Mouse (Mus musculus) Patski (cell line): ENCODE results near the gene Ccdc169. TPM values are rescaled to one million over a fixed set of nuclear protein-coding genes. Genes with fewer than 3 reads are reported as not detected.

ENCODE experiments used
- ATAC-seq: fragments of 100-300 bp; one replicate; pipeline ENCODE4 v1.8.0; 2021
- CTCF ChIA-PET: fragments of 350-600 bp; sonication (Branson Sonifier 250); formaldehyde crosslinking; loops from one replicate; lab custom pipeline; 2022; ENCODE audit warnings: inconsistent platforms; lab: Charles Lee
- POLR2A ChIA-PET: fragments of 350-600 bp; sonication (Branson Sonifier 250); formaldehyde crosslinking; loops from one replicate; lab custom pipeline; 2022; ENCODE audit warnings: antibody characterized with exemption, inconsistent platforms; lab: Charles Lee
- DNase-seq: peaks from one replicate; pipeline ENCODE4 v3.0.0-alpha.2; 2011; ENCODE audit warnings: low read depth, low spot score
- H3K27me3 ChIP-seq: fragments of 371-371 bp; one replicate; pipeline ENCODE4 v1.5.1; 2021
- CTCF ChIP-seq: fragments of 100-300 bp; IDR thresholded peaks from one replicate; pipeline ENCODE4 v1.5.1; 2021
- in situ Hi-C: fragments of 300-500 bp; cut with MboI; formaldehyde crosslinking; loops from 3 replicates; pipeline ENCODE4 v1.11.1; 2018; ENCODE audit warnings: low pct_unique_long_range_greater_than_20kb, mixed read lengths
- polyA plus RNA-seq: library from polyadenylated mRNA; unstranded; gene quantifications from one replicate; pipeline ENCODE4 v1.2.3, GENCODE M21; 2021

Gene Ccdc169
- polyA plus RNA-seq, 1 experiment from 2014 or later = 0.10 TPM

DNA sequence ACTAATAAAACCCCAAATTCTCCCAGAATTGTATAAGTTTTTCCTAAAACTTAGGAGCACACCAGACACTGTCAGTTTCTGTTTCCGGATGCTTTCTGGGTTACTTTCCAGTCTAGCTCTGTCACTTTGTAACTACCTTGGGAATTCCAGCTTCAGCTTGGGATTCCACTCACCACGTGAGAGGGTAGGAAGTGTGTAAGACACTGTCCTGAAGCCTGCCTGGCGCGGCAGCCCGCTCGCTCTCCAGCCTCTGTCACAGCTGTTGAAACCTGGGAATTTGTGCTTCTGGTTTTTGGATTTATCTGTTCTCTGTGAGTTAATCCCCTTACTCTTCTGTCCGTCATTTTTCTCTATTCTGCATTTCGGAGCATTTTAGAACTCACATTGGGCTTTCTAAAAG, 21.1 kb upstream of the Ccdc169 start:
- H3K27me3 ChIP-seq = no peaks in the 10 kb centered on the region
- ATAC-seq (no peak), DNase-seq (peak; percentile 50)
- POLR2A ChIA-PET = interaction anchor here (0.8 kb wide), 1 partner anchor 573 kb away, joined by 4 read pairs; no protein-coding TSS in a partner anchor
- in situ Hi-C loops = no loop called here
- CTCF ChIA-PET = interaction anchor here (1.0 to 7.6 kb wide), 6 partner anchors 11 to 36 kb away, joined by 3 to 72 read pairs (median 8); no protein-coding TSS in a partner anchor
- TF ChIP-seq CTCF = no peak

DNA sequence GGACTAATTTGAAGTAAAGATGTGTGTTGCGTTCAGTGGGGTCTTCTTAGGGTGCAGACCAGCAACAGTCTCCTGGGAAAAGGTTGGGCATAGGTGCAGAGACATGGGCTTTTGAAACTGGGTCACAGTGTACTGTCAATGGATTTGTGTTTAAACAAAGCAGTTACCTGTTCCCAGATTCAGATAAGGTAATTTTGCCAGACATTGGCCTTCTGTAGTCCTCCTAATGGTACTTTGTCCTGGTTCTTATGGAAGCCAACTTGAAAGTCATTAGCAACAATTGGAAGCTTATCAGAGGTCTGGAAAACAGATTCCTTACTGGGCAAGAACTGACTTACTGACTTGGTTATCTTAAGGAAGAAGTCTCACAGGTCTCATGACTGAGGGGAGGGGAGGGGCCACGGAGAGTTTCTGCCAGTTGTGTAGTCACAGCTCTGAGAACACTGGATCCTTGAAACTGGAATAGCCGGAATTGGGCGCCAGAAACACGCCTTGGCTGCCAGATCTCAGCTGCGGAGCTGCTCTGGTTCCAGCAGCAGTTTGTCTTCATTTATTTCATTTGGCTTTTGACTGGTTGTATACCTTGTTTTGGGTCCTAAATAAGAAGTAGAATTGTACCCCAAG, 17.8 kb upstream of the Ccdc169 start:
- no peak for TF ChIP-seq CTCF
- in situ Hi-C loops = no loop called here
- ATAC-seq (no peak), DNase-seq (no peak)
- H3K27me3 ChIP-seq = no peaks in the 10 kb centered on the region
- CTCF ChIA-PET = interaction anchor here (0.7 to 1.3 kb wide), 3 partner anchors 8 to 39 kb away, joined by 3 to 5 read pairs (median 4); no protein-coding TSS in a partner anchor
- POLR2A ChIA-PET = interaction anchor here (1.3 kb wide), 1 partner anchor 11 kb away, joined by 3 read pairs; no protein-coding TSS in a partner anchor

DNA sequence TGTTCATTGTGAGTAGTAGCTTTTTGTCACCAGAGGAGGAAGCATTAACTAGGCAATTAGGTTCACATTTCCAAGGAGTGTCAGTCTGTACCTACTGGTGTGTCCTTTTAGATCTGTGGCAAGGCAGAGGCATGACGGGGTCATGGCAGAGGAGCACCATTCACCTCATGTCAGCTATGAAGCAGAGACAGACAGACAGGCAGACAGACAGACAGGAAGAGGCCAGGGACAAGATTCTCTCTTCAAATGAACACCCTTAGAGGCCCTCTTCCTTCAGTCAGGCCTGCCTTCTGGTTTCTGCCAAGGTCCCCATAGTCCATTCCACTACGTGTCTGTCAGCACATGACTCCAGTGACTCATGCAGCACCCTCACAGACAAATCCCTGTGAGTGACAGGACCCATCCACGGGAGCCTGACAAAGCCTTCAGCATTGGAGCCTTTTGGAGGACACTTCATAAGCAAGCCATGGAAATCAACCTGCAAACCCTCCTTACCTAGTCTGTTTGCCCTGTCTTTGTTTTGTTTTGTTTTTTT, 14.7 kb upstream of the Ccdc169 start:
- no peak for ATAC-seq
- POLR2A ChIA-PET = no interaction called here
- in situ Hi-C loops = no loop called here

DNA sequence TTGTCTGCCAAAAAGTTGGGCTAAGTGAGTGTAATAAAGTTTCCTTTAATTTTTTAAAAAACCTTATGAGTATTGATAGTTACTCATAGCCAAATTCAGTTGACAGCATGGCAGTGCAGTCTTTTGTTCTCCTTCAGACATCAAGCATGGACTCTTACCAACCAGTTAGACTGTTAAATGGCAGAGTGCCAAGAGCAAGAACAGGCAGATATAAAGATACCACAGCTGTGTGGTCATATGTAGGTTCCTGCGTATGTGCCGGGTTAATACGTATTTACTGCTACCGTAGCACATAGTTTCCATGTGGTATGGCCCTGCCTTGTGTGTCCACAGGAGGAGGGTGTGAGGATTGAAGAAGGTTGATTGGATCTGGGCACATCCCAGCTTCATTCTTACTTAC, 14.1 kb upstream of the Ccdc169 start:
- ATAC-seq (no peak), DNase-seq (no peak)
- in situ Hi-C loops = no loop called here
- H3K27me3 ChIP-seq = no peaks in the 10 kb centered on the region
- ChIA-PET CTCF (interaction anchor here (0.9 to 3.3 kb wide), 3 partner anchors 10 to 29 kb away, joined by 4 to 10 read pairs (median 5); no protein-coding TSS in a partner anchor), POLR2A (no interaction called here)
- no peak for TF ChIP-seq CTCF

More for the DNA sequence above, 14.7 kb upstream of the Ccdc169 start:
- DNase-seq = no peak
- no peak for TF ChIP-seq CTCF
- CTCF ChIA-PET = interaction anchor here (1.1 to 3.3 kb wide), 5 partner anchors 8 to 310 kb away, joined by 3 to 14 read pairs (median 9); no protein-coding TSS in a partner anchor
- no peaks in the 10 kb centered on the region for H3K27me3 ChIP-seq

DNA sequence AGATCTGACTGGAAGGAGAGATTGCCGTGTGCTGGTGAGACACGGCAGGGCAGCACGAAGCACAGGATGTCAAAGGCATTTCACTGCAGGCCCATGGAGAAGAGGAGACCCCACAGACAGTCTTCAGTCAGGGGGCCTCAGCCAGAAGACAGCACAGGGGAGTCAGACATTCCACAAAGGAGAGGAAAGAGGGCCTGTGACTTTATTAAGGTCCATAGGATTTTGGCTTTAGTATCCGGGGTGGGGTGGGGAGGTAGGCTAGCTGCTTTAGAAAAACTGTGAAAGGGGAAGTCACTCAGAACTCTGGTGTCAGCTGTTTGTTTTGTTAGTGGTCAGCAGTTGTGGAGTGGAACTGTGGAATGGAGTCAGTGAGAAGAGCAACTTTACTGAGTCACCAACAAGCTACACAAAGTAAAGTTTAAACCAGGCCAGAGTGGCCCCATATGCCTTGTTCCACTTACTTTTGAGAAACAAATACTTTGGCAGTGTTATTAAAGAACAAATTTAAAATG, 7.9 kb upstream of the Ccdc169 start:
- H3K27me3 ChIP-seq = no peaks in the 10 kb centered on the region
- DNase-seq (no peak), ATAC-seq (no peak)
- TF ChIP-seq CTCF = no peak
- POLR2A ChIA-PET = interaction anchor here (0.6 to 1.2 kb wide), 3 partner anchors 11 to 28 kb away, joined by 3 read pairs; no protein-coding TSS in a partner anchor
- in situ Hi-C loops = no loop called here
- CTCF ChIA-PET = interaction anchor here (0.8 to 12.8 kb wide), 7 partner anchors 8 to 226 kb away, joined by 4 to 143 read pairs (median 5); no protein-coding TSS in a partner anchor

DNA sequence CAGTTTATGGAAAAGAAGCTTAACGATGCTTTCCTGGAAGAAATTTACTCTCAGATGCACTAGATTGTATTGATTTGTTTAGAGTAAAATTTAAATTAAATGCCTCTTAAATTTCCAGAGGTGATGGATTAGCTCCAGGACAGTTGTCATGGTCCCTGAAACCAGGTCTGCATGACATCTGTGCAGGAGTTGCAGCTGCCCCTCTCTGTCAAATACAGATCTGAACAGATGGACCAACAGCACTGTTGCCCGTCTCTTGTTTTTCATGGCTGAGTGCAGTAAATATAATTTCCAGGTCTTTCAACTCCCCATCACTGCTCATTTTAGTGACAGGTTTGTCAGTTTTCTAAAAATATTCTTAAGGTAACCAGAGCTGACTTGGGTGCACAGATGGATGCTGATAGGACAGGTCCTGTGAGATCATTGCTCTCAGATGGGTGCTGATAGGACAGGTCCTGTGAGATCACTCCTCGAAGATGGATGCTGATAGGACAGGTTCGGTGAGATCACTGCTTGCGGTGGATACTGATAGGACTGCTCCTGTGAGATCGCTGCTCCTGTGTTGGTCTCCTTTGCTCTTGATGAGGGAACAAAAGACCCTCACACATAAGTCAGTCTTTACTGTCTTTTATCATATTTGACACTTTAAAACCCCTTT, 5.4 kb upstream of the Ccdc169 start:
- no peak for DNase-seq
- TF ChIP-seq CTCF = no peak
- H3K27me3 ChIP-seq = no peaks in the 10 kb centered on the region
- ChIA-PET CTCF (interaction anchor here (2.6 to 12.8 kb wide), 3 partner anchors 10 to 15 kb away, joined by 10 to 143 read pairs (median 14); no protein-coding TSS in a partner anchor), POLR2A (interaction anchor here (1.1 to 1.2 kb wide), 2 partner anchors 10 to 13 kb away, joined by 3 read pairs; no protein-coding TSS in a partner anchor)
- no peak for ATAC-seq
- in situ Hi-C loops = no loop called here

DNA sequence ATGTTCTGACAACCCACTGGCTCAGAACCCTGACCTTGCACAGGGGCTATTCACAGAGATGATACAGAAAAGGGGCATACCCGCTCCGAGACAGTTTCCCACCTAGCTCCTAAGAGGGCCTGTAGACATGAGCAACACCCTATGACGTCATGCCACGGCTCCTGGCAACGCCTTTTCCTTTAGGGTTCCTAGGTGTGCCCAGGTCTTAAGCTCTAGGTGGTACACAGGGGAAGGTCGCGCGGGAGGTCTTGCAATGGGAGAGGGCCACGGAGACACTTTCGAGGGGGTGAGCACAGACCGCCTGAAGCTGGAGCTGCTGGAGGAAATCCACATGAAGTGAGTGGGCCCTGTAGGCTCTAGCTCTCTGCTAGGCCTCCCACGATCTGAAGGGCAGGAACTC, 2.7 kb downstream of the Ccdc169 start:
- in situ Hi-C loops = no loop called here
- no peak for ATAC-seq
- ChIA-PET POLR2A (interaction anchor here (0.6 to 0.9 kb wide), 2 partner anchors 10 kb away, joined by 3 read pairs; no protein-coding TSS in a partner anchor), CTCF (interaction anchor here (1.2 to 16.3 kb wide), 4 partner anchors 9 to 59 kb away, joined by 3 to 143 read pairs (median 18); partner anchors contain the start of gene Ccdc169)
- H3K27me3 ChIP-seq = no peaks in the 10 kb centered on the region
- TF ChIP-seq CTCF = no peak
- DNase-seq = no peak

DNA sequence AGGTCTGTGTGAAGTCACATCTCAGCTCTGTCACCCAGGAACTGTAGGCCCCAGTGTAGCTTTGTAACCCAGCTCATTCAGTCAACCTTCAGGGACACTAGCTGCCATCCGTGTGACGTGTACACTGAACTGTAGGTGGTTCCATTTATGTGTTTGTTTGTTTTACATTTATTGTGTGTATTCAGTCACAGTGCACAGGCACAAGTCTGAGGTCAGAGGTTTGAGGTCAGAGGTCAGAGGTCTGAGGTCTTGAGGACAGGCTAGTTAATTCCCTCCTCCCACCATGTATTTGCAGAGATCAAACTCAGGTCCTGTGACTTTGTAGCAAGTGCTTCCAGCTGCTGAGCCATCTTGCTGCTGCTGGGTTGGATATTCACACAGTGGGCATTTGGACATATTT, 4.3 kb downstream of the Ccdc169 start:
- H3K27me3 ChIP-seq = no peaks in the 10 kb centered on the region
- ChIA-PET CTCF (interaction anchor here (1.9 to 16.3 kb wide), 3 partner anchors 11 to 61 kb away, joined by 8 to 143 read pairs (median 30); partner anchors contain the start of gene Ccdc169), POLR2A (interaction anchor here (0.8 to 0.9 kb wide), 2 partner anchors 9 to 29 kb away, joined by 3 read pairs; no protein-coding TSS in a partner anchor)
- in situ Hi-C loops = no loop called here
- DNase-seq (no peak), ATAC-seq (no peak)
- TF ChIP-seq CTCF = no peak

DNA sequence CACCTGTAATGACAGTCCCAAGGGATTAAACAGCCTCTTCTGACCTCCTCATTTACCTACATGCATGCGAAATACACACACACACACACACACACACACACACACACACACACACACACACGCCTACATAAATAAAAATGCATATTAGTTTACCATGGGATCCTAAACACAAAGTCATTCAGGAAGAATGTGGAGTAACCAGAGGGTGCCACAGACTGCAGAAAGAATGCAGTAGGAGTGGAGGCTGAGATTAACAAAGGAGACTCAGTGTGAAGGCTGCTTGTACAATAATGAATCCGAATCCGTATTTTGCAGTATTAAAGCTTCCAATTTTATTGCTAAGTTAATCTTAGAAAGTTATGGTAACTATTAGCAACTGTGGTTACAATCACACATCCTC, 7.8 kb downstream of the Ccdc169 start:
- ChIA-PET POLR2A (interaction anchor here (0.7 to 1.1 kb wide), 4 partner anchors 30 to 732 kb away, joined by 3 to 6 read pairs (median 3); no protein-coding TSS in a partner anchor), CTCF (interaction anchor here (0.9 to 16.3 kb wide), 6 partner anchors 8 to 209 kb away, joined by 3 to 143 read pairs (median 3); partner anchors contain the start of gene Ccdc169)
- no peak for TF ChIP-seq CTCF
- in situ Hi-C loops = loop anchor here (5.0 kb wide), 1 partner anchor 63 kb away; no protein-coding TSS in a partner anchor
- DNase-seq = peak; percentile 15
- H3K27me3 ChIP-seq = no peaks in the 10 kb centered on the region
- peak; percentile 63 for ATAC-seq
